Mouse (Mus musculus) hindbrain, embryonic 13.5 days (tissue): ENCODE data around the gene Slc7a7. TPM values are rescaled to one million over a fixed set of nuclear protein-coding genes. Genes with fewer than 3 reads are reported as not detected.

ENCODE experiments used
- ATAC-seq: fragments of 200-750 bp; cut with Nextera tagmentation; 2 replicates; pipeline ENCODE4 v1.8.0; 2017; ENCODE audit warnings: moderate TSS enrichment; ENCODE audit not compliant: low FRiP score
- H3K27ac ChIP-seq: fragments of 300-500 bp; sonication (generic); 2 replicates; pipeline ENCODE4 v1.5.1; 2015; ENCODE audit warnings: inconsistent platforms, mild to moderate bottlenecking, moderate library complexity
- H3K27me3 ChIP-seq: fragments of 300-500 bp; sonication (generic); 2 replicates; pipeline ENCODE4 v1.6.1; 2015; ENCODE audit warnings: mild to moderate bottlenecking, inconsistent platforms
- H3K36me3 ChIP-seq: fragments of 300-500 bp; sonication (generic); 2 replicates; pipeline ENCODE4 v1.6.1; 2015; ENCODE audit warnings: mild to moderate bottlenecking, inconsistent platforms
- H3K4me1 ChIP-seq: fragments of 300-500 bp; sonication (generic); replicated peaks from 2 replicates; pipeline ENCODE4 v1.6.1; 2015; ENCODE audit warnings: inconsistent platforms
- H3K4me2 ChIP-seq: fragments of 300-500 bp; sonication (generic); 2 replicates; pipeline ENCODE4 v1.6.1; 2015; ENCODE audit warnings: inconsistent platforms, mild to moderate bottlenecking, moderate library complexity
- H3K4me3 ChIP-seq: fragments of 300-500 bp; sonication (generic); 2 replicates; pipeline ENCODE4 v1.5.1; 2015; ENCODE audit warnings: mild to moderate bottlenecking, inconsistent platforms
- H3K9ac ChIP-seq: fragments of 300-500 bp; sonication (generic); 2 replicates; pipeline ENCODE4 v1.6.1; 2015; ENCODE audit warnings: mild to moderate bottlenecking, inconsistent platforms
- H3K9me3 ChIP-seq: fragments of 300-500 bp; sonication (generic); 2 replicates; pipeline ENCODE4 v1.6.1; 2016; ENCODE audit warnings: inconsistent platforms
- WGBS: fragments of 180-500 bp; shearing (Covaris S2); methylation state at CpG from one replicate; pipeline ENCODE4 v1.1.7; 2015; 5-methylcytosine and 5-hydroxymethylcytosine counted together
- polyA plus RNA-seq: library from polyadenylated mRNA; unstranded; fragments of >200 nt; fragmentation: Nextera tagmentation; extraction: Ambion mirVana; gene quantifications from 2 replicates; pipeline ENCODE4 v1.2.1, GENCODE M21; 2015

Slc7a7 gene
- 5.9 and 6.0 TPM in 2 replicates for polyA plus RNA-seq

DNA sequence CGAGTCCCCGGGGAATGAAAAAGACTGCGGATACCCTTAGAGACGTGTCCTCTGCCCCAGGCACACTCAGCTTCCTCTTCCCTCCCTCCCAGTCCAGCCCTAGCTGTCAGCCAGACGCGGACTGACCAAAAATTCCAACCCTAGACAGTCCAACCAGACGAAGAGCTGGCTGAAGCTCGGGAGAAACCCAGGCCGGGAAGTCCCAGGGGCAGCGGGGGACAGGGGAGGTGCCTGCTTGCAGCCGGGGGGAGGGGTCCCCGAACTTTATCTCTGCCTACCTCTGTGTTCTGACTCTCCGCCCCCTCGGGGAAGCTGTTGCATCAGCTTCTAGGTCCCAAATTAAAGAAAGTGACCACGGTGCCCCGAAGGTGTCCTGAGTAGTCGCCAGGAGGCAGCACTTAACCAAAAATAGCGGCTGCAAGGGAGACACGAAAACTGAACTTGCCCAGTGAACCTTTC, at the start of gene Slc7a7:
Slc7a7 (minus strand) TSS at position 158 of the 459 bp plus-strand sequence.
- Histone ChIP-seq H3K4me3 (0 out of 2 replicates have a peak within 1 kb of the TSS, but pooled peaks have one; percentile 8), H3K9ac (no peak within 1 kb of the TSS), H3K36me3 (no peaks in the 10 kb centered on the region), H3K27me3 (peaks cover 47% of the 10 kb centered on the region), H3K9me3 (no peaks in the 10 kb centered on the region), H3K27ac (no peak within 1 kb of the TSS), H3K4me2 (peak within 1 kb of the TSS; percentile 18), H3K4me1 (peaks cover 12% of the 10 kb centered on the region)
- no peak for ATAC-seq
- WGBS = 2% methylated on average over 19 of the region's 19 CpGs

- Histone ChIP-seq H3K4me1 (peaks cover 19% of the 10 kb centered on the region), H3K9me3 (no peaks in the 10 kb centered on the region), H3K27ac (peak overlapping the region; percentile 55), H3K4me2 (peak overlapping the region; percentile 72), H3K9ac (peak overlapping the region; percentile 81), H3K4me3 (peak overlapping the region; percentile 68), H3K27me3 (no peaks in the 10 kb centered on the region), H3K36me3 (peaks cover 23% of the 10 kb centered on the region)
- under 1% methylated on average over 50 of the region's 57 CpGs for WGBS
- ATAC-seq = peak; percentile 75
Measured at GRCm38 (mm10) chr14:54464293-54465005, 46.9 kb upstream of the Slc7a7 start.

DNA sequence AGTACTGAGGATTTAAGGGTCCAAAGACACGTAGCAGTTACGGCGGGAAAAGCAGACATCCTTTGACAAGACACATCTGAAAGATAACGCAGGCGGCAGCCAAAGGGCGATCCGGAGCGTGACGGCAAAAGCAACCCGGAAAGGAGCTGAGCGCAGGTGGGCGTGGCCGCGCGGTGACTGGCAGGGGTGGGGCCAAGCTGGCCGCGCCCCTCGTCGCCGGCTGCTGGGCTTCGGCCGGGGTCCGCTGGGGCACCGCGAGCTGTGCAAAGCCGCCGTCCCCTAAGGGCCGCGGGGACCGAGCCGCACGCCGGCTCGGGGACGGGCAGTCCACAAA, 46.3 kb upstream of the Slc7a7 start, which contains the start of gene Lrp10:
Lrp10 (plus strand) TSS at position 179 of the 334 bp plus-strand sequence.
- Histone ChIP-seq H3K27ac (peak within 1 kb of the TSS; percentile 55), H3K4me1 (peaks cover 19% of the 10 kb centered on the region), H3K9ac (peak within 1 kb of the TSS; percentile 81), H3K4me2 (peak within 1 kb of the TSS; percentile 72), H3K4me3 (peak within 1 kb of the TSS; percentile 68), H3K36me3 (peaks cover 18% of the 10 kb centered on the region), H3K9me3 (no peaks in the 10 kb centered on the region), H3K27me3 (no peaks in the 10 kb centered on the region)
- ATAC-seq = peak; percentile 91
- under 1% methylated on average over 32 of the region's 35 CpGs for WGBS

GRCm38 (mm10) chr14:54463108-54463958, 45.8 kb upstream of the Slc7a7 start:
- H3K4me2 ChIP-seq = peak overlapping the region; percentile 72
- peak overlapping the region; percentile 55 for H3K27ac ChIP-seq
- peak overlapping the region; percentile 68 for H3K4me3 ChIP-seq
- peak; percentile 21 for ATAC-seq
- peak overlapping the region; percentile 81 for H3K9ac ChIP-seq
- H3K27me3 ChIP-seq = no peaks in the 10 kb centered on the region
- 16% methylated on average over 12 of the region's 12 CpGs for WGBS
- no peaks in the 10 kb centered on the region for H3K9me3 ChIP-seq
- H3K4me1 ChIP-seq = peaks cover 19% of the 10 kb centered on the region
- peaks cover 12% of the 10 kb centered on the region for H3K36me3 ChIP-seq

DNA sequence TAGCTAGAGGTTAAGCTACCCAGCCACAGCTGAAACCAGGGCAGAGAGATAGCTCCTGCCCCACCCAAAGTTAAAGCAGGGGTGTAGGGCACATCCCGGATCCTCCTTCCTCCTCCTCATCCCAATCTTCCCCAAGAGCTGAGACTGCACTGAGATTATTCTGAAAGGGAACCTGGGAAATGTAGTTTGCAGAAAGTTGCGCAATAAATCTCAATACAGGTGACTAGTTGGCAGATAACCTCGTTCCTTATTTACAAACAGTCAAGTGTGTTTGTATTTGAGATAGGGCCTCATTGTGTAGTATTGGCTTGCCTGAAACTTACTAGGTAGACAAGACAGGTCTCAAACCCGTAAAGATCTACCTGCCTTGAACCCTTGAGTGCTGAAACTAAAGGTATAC, 44.6 kb upstream of the Slc7a7 start:
- H3K9me3 ChIP-seq = no peaks in the 10 kb centered on the region
- no peak for ATAC-seq
- 93% methylated on average over 4 of the region's 4 CpGs for WGBS
- peaks cover 19% of the 10 kb centered on the region for H3K4me1 ChIP-seq
- H3K27ac ChIP-seq = no peak overlapping the region
- H3K4me3 ChIP-seq = no peak overlapping the region
- H3K36me3 ChIP-seq = 0 out of 2 replicates have a peak, but pooled peaks cover under 1% of the 10 kb centered on the region
- H3K27me3 ChIP-seq = no peaks in the 10 kb centered on the region
- no peak overlapping the region for H3K9ac ChIP-seq
- H3K4me2 ChIP-seq = no peak overlapping the region

DNA sequence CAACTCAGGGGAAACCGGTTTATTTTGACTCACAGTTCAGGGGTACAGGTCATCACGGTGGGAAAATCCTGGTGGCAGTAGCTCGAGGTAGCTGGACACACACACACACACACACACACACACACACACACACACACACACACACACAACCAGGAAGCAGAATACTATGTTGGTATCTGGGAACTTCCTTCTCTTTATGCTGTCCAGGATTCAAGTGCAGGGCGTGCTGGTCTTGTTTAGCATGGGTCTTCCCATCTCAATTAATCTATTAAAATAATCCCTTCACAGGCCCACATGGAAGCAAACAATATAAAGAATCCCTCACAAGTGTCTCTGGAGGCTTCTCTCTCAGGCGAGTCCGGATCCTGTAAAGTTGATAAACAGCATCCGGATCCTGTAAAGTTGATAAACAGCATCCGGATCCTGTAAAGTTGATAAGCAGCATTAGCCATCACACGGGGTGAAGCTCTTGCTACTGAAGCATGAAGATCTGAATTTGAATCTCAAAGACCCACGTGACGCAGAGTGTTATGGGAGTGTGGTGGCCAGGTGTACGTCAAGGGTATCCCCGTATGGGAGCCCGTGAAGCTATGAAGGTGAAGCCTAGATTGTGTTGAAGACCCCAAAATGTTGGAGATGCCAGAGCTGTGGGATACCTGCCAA, 40.5 kb upstream of the Slc7a7 start:
- no peaks in the 10 kb centered on the region for H3K4me1 ChIP-seq
- 85% methylated on average over 14 of the region's 14 CpGs for WGBS
- no peak overlapping the region for H3K27ac ChIP-seq
- H3K27me3 ChIP-seq = no peaks in the 10 kb centered on the region
- H3K9ac ChIP-seq = no peak overlapping the region
- H3K9me3 ChIP-seq = no peaks in the 10 kb centered on the region
- no peak overlapping the region for H3K4me3 ChIP-seq
- no peak for ATAC-seq
- H3K4me2 ChIP-seq = no peak overlapping the region
- no peaks in the 10 kb centered on the region for H3K36me3 ChIP-seq

- 89% methylated on average over 11 of the region's 11 CpGs for WGBS
Measured at GRCm38 (mm10) chr14:54454669-54455528, 37.3 kb upstream of the Slc7a7 start.

DNA sequence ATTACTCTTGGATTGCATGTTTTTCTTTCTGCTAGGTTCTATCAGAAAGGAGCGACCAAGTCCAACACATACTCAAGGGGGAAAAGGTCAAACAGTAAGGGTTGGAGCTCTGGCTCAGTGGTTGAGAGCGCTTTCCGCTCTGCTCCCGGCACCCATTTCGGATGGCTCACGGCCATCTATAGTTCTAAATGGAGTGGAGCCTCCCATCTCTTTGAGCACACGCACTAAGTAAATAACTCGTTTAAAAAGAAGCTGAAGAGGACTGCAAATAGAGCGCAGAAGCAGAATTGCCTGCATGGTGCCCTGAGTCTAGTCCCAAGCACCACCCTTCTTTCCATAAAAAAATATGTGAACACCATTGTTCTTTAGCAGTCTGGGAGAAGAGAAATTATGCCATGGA, 36.0 kb upstream of the Slc7a7 start:
- Histone ChIP-seq H3K9ac (no peak overlapping the region), H3K27ac (no peak overlapping the region), H3K9me3 (no peaks in the 10 kb centered on the region), H3K27me3 (no peaks in the 10 kb centered on the region; the same call in 1 of the 2 replicates), H3K4me3 (no peak overlapping the region), H3K4me1 (0 out of 2 replicates have a peak, but pooled peaks cover 3% of the 10 kb centered on the region), H3K4me2 (no peak overlapping the region), H3K36me3 (no peaks in the 10 kb centered on the region)
- WGBS = 89% methylated on average over 9 of the region's 9 CpGs
- ATAC-seq = no peak

More at GRCm38 (mm10) chr14:54454669-54455528, 37.3 kb upstream of the Slc7a7 start:
- Histone ChIP-seq H3K9ac (no peak overlapping the region), H3K27me3 (no peaks in the 10 kb centered on the region; the same call in 1 of the 2 replicates), H3K4me1 (no peaks in the 10 kb centered on the region), H3K27ac (no peak overlapping the region), H3K4me3 (no peak overlapping the region), H3K36me3 (no peaks in the 10 kb centered on the region), H3K4me2 (no peak overlapping the region), H3K9me3 (no peaks in the 10 kb centered on the region)
- no peak for ATAC-seq

DNA sequence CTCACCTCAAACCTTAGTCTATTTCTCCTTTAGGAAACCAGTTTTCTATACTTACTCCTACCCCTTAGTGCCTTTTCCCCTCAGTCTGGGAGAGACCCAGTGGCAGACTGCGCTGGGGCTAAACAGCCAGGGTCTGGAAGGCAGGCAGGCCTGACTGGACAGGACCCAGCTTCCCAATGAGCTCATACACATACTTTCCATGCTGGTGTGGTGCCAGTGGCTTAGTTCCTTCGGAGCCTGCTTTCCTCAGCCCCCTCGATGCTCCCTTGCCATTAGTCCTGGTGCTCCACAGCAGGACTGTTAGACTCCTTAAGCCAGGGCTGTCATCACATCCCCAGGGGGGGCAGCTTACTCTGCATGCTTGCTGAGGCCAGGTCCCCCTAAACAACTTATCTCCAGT, 27.9 kb upstream of the Slc7a7 start:
- Histone ChIP-seq H3K4me3 (no peak overlapping the region), H3K27me3 (no peaks in the 10 kb centered on the region), H3K36me3 (peaks cover 4% of the 10 kb centered on the region; the same call in 1 of the 2 replicates), H3K9me3 (no peaks in the 10 kb centered on the region), H3K9ac (peak overlapping the region; percentile 24; the same call in 1 of the 2 replicates), H3K27ac (no peak overlapping the region), H3K4me2 (no peak overlapping the region), H3K4me1 (0 out of 2 replicates have a peak, but pooled peaks cover 3% of the 10 kb centered on the region)
- no peak for ATAC-seq
- 65% methylated on average over 3 of the region's 3 CpGs for WGBS

DNA sequence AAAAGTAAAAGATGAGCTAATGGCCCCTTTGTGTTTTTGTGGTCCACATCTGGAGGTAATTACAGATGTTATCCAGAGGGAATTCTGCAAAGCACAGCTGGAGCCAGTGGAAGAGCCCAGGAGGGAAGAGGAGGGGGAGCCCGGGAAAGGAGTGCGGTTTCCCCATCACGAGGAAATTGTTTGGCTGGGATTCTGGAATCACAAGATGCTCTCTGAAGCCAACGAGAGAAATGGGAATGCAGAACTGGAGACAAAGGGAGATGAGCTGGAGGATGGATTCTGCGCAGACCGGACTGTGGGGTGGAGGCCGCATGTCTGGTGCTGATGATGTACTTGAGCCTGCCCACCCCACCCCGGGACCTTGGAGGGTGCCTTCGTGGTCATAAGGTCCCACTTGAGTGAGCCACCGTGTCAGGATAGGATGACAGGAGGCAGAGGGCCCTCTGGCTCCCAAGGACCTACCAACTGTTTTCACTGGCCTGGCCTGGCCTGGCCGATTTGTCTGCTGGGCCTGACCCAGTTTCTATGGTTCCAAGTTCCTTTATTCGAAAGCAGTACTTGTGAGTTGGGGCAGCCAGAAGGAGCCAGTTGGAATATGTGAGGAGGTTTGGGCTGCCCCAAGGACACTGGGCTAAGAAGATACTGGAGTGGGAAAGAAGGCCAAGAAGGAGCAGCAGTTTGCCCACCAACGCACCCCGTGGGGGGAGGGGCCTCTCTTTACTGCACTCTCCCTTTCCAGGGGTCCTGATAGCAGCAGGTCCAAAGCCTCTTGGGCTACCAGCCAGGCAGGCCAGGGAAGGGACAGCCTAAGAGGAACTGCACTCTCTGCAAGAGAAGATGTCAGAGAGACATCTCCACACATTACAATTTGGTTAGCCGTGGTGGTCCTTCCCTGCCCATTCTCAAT, 26.4 kb upstream of the Slc7a7 start:
- no peak for ATAC-seq
- Histone ChIP-seq H3K9me3 (no peaks in the 10 kb centered on the region), H3K4me2 (no peak overlapping the region), H3K4me1 (no peaks in the 10 kb centered on the region), H3K27me3 (no peaks in the 10 kb centered on the region), H3K9ac (no peak overlapping the region), H3K27ac (no peak overlapping the region), H3K36me3 (peaks cover 19% of the 10 kb centered on the region), H3K4me3 (no peak overlapping the region)
- WGBS = 72% methylated on average over 15 of the region's 15 CpGs
